Mouse (Mus musculus) embryonic facial prominence, embryonic 11.5 days (tissue): ENCODE results near the gene Zfp346. TPM values are rescaled to one million over a fixed set of nuclear protein-coding genes. Genes with fewer than 3 reads are reported as not detected.

Experiments used
- ATAC-seq: fragments of 200-750 bp; cut with Nextera tagmentation; replicated peaks from 2 replicates; pipeline ENCODE4 v1.8.0; 2017; ENCODE audit warnings: low read depth; ENCODE audit not compliant: insufficient number of reproducible peaks, low FRiP score, low TSS enrichment
- DNase-seq: peaks from one replicate; pipeline ENCODE4 v3.0.0-alpha.2; 2015; ENCODE audit warnings: low spot score
- H3K27ac ChIP-seq: fragments of 300-500 bp; sonication (generic); replicated peaks from 2 replicates; pipeline ENCODE4 v1.5.1; 2014; ENCODE audit warnings: mild to moderate bottlenecking, low read depth, low read length, control low read depth
- H3K27me3 ChIP-seq: fragments of 300-500 bp; sonication (generic); 2 replicates; pipeline ENCODE4 v1.6.1; 2014; ENCODE audit warnings: mild to moderate bottlenecking, low read length, moderate library complexity, mixed read lengths; ENCODE audit not compliant: control insufficient read depth, insufficient read depth
- H3K36me3 ChIP-seq: fragments of 300-500 bp; sonication (generic); replicated peaks from 2 replicates; pipeline ENCODE4 v1.6.1; 2014; ENCODE audit warnings: low read depth, mild to moderate bottlenecking, low read length, moderate library complexity, mixed read lengths; ENCODE audit not compliant: control insufficient read depth, insufficient read depth
- H3K4me1 ChIP-seq: fragments of 300-500 bp; sonication (generic); 2 replicates; pipeline ENCODE4 v1.6.1; 2014; ENCODE audit warnings: low read length, mixed read lengths; ENCODE audit not compliant: control insufficient read depth, insufficient read depth
- H3K4me2 ChIP-seq: fragments of 300-500 bp; sonication (generic); 2 replicates; pipeline ENCODE4 v1.6.1; 2014; ENCODE audit warnings: low read depth, mild to moderate bottlenecking, control low read depth, low read length, moderate library complexity
- H3K4me3 ChIP-seq: fragments of 300-500 bp; sonication (generic); 2 replicates; pipeline ENCODE4 v1.5.1; 2014; ENCODE audit warnings: low read depth, low read length, control low read depth
- H3K9ac ChIP-seq: fragments of 300-500 bp; sonication (generic); replicated peaks from 2 replicates; pipeline ENCODE4 v1.6.1; 2014; ENCODE audit warnings: mild to moderate bottlenecking, control low read depth, low read length
- H3K9me3 ChIP-seq: fragments of 300-500 bp; sonication (generic); replicated peaks from 2 replicates; pipeline ENCODE4 v1.6.1; 2016; ENCODE audit warnings: mild to moderate bottlenecking, low read length, inconsistent platforms, mixed read lengths; ENCODE audit not compliant: control insufficient read depth
- WGBS: fragments of 180-500 bp; shearing (Covaris S2); extraction: QIAGEN DNeasy Blood & Tissue Kit; methylation state at CpG from one replicate; pipeline ENCODE4 v1.1.7; 2014; 5-methylcytosine and 5-hydroxymethylcytosine counted together
- polyA plus RNA-seq: library from polyadenylated mRNA; unstranded; fragments of >200 nt; fragmentation: Nextera tagmentation; extraction: Ambion mirVana; gene quantifications from 2 replicates; pipeline ENCODE4 v1.2.1, GENCODE M21; 2014

Zfp346 gene
- polyA plus RNA-seq, 1 experiment from 2014 or later, result 19.0 TPM

DNA sequence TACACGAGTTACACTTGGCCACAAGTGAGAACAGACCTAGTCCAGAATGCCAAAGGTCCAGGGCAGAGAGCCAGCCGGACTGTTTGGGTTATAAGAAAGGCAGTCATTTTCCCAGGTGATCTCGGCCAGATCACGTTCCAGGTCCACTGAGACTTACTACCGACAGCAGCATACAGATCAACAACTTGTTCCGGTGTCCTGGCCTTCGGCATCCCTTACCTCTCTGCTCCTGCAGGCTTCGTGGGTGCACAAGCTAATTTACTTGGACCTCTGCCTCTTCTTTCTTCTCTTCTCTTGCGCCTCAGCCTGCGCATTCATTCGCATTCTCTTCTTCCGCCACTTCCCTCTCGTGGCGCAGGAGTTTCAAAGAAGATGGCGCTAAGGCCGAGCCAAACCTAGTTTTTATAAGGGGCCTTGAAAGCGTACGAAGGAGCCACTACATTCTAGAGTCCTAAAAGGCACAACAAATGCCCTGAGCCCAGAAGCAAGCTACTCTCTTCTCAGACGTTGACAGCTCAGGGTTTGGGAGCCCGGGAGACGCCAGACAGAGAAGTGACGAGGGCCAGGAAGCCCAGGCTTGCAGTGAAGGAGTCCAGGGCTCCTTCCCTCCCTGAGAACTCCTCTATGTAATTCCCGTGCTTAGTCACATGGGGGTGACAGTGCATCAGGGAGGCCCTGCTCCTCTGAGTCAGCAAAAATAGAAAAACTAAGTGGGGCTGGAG, 77.2 kb downstream of the Zfp346 start:
- Histone ChIP-seq H3K9me3 (no peaks in the 10 kb centered on the region), H3K4me2 (peak overlapping the region; percentile 44), H3K9ac (peak overlapping the region; percentile 60), H3K27ac (no peak overlapping the region), H3K4me3 (peak overlapping the region; percentile 32), H3K4me1 (no peaks in the 10 kb centered on the region), H3K36me3 (no peaks in the 10 kb centered on the region), H3K27me3 (no peaks in the 10 kb centered on the region)
- peak; percentile 75 for DNase-seq
- WGBS, result 4% methylated on average over 23 of the region's 23 CpGs
- peak; percentile 61; the same call in 1 of the 2 replicates for ATAC-seq

DNA sequence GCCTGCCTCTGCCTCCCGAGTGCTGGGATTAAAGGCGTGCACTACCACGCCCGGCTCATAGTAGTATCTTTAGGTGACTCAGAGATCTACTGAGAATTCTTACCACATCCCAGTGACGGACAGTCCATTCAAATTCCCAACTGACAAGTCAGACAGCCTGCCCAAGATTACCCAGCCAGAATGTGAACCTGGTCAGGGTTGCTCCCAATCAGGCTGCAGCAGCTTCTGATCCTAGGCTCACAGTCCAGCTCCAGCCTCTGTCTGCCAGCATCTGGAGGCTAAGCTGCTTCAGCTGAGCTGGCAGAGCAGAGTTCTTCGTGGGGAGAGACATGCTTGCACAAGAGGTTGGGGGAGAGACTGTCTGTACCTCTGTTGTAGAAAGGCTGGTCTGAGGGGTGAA, 78.3 kb downstream of the Zfp346 start:
- DNase-seq (no peak), ATAC-seq (no peak)
- H3K4me2 ChIP-seq, result no peak overlapping the region
- H3K27ac ChIP-seq, result no peak overlapping the region
- no peaks in the 10 kb centered on the region for H3K36me3 ChIP-seq
- H3K4me1 ChIP-seq, result no peaks in the 10 kb centered on the region
- no peak overlapping the region for H3K9ac ChIP-seq
- no peaks in the 10 kb centered on the region for H3K27me3 ChIP-seq
- no peak overlapping the region for H3K4me3 ChIP-seq
- WGBS, result 84% methylated on average over 6 of the region's 6 CpGs
- H3K9me3 ChIP-seq, result no peaks in the 10 kb centered on the region

Other genes starting within 250 kb of the Zfp346 start
- gene Unc5a, start 155.9 kb upstream of the Zfp346 start, polyA plus RNA-seq, result 1.0 and 1.5 TPM in 2 replicates
- gene Hk3, start 83.9 kb upstream of the Zfp346 start, polyA plus RNA-seq, result 0.22 and 0.47 TPM in 2 replicates
- 26.2 and 35.1 TPM in 2 replicates for gene Uimc1, start 5.0 kb upstream of the Zfp346 start, polyA plus RNA-seq
- not detected in 2 replicates for gene Gm17617, start 28.2 kb downstream of the Zfp346 start, polyA plus RNA-seq
- 1.4 and 1.6 TPM in 2 replicates for gene Fgfr4, start 47.3 kb downstream of the Zfp346 start, polyA plus RNA-seq
- 62.3 and 67.4 TPM in 2 replicates for gene Nsd1, start 104.5 kb downstream of the Zfp346 start, polyA plus RNA-seq
- 405 and 441 TPM in 2 replicates for gene Prelid1, start 215.2 kb downstream of the Zfp346 start, polyA plus RNA-seq
- 84.8 and 104 TPM in 2 replicates for gene Rab24, start 216.6 kb downstream of the Zfp346 start, polyA plus RNA-seq
- gene Mxd3, start 224.5 kb downstream of the Zfp346 start, polyA plus RNA-seq, result 24.1 and 27.1 TPM in 2 replicates